Mouse (Mus musculus) brain, adult 10 weeks (tissue): ENCODE data around the gene Olfr209. TPM values are rescaled to one million over a fixed set of nuclear protein-coding genes. Genes with fewer than 3 reads are reported as not detected.

ENCODE experiments used
- polyA plus RNA-seq: library from polyadenylated mRNA; stranded (reverse); fragments of 350-450 nt; fragmentation: Illumina TruSeq; extraction: RNeasy Lipid Tissue Mini Kit (QIAGEN cat#74804); gene quantifications from one replicate; pipeline ENCODE4 v1.2.3, GENCODE M21; 2015; ENCODE audit warnings: low read depth, low replicate concordance

Olfr209 gene
- not detected for polyA plus RNA-seq

GRCm38 (mm10) chr16:59363893-59364292, at the start of gene Olfr209:
TSS of gene Olfr209 (minus strand) at chr16:59363993.

GRCm38 (mm10) chr16:59407032-59407431, 43.2 kb upstream of the Olfr209 start, which contains the start of gene Gabrr3:
TSS of gene Gabrr3 (plus strand) at chr16:59407332.

GRCm38 (mm10) chr16:59349146-59349545, 14.6 kb downstream of the Olfr209 start, which contains the start of gene Olfr206:
TSS of gene Olfr206 (minus strand) at chr16:59349246.

GRCm38 (mm10) chr16:59331038-59331437, 32.8 kb downstream of the Olfr209 start, which contains the start of gene Olfr205:
TSS of gene Olfr205 (minus strand) at chr16:59331138.

GRCm38 (mm10) chr16:59318148-59318547, 45.6 kb downstream of the Olfr209 start, which contains the start of gene Olfr204:
TSS of gene Olfr204 (minus strand) at chr16:59318248.

Other genes with a start within 250 kb of the Olfr209 start
- gene Olfr194, start 242.9 kb downstream of the Olfr209 start, polyA plus RNA-seq: not detected
- gene Olfr195, start 216.9 kb downstream of the Olfr209 start, polyA plus RNA-seq: not detected
- not detected for gene Olfr196, start 193.5 kb downstream of the Olfr209 start, polyA plus RNA-seq
- gene Olfr198, start 160.5 kb downstream of the Olfr209 start, polyA plus RNA-seq: not detected
- not detected for gene Olfr199, start 144.2 kb downstream of the Olfr209 start, polyA plus RNA-seq
- gene Olfr201, start 91.4 kb downstream of the Olfr209 start, polyA plus RNA-seq: not detected
- not detected for gene Olfr202, start 77.2 kb downstream of the Olfr209 start, polyA plus RNA-seq
- gene Olfr203, start 65.1 kb downstream of the Olfr209 start, polyA plus RNA-seq: not detected
- gene Olfr204, start 45.7 kb downstream of the Olfr209 start, polyA plus RNA-seq: not detected
- not detected for gene Olfr205, start 32.9 kb downstream of the Olfr209 start, polyA plus RNA-seq
- gene Olfr206, start 14.7 kb downstream of the Olfr209 start, polyA plus RNA-seq: not detected
- gene Gabrr3, start 43.3 kb upstream of the Olfr209 start, polyA plus RNA-seq: not detected
- gene Riox2, start 107.8 kb upstream of the Olfr209 start, polyA plus RNA-seq: 14.5 TPM
- gene Crybg3, start 237.0 kb upstream of the Olfr209 start, polyA plus RNA-seq: 4.4 TPM